Mouse (Mus musculus) embryo, embryonic 10 days (tissue): ENCODE data around the gene Mphosph9.
"Not testable (repeated sequence)": the region's sequence is repeated elsewhere in the genome, so short reads cannot be mapped to it uniquely, and the experiment has no call there.

Experiments used
- DNase-seq: peaks from one replicate; pipeline ENCODE4 v3.0.0-alpha.2; 2015; ENCODE audit warnings: low spot score

Mphosph9 gene

GRCm38 (mm10) chr5:124342897-124343296, 15.1 kb upstream of the Mphosph9 start:
- DNase-seq, result peak; percentile 3

- DNase-seq, result peak; percentile 8
Measured at GRCm38 (mm10) chr5:124341753-124342339, 14.1 kb upstream of the Mphosph9 start.

GRCm38 (mm10) chr5:124338791-124339190, 11.0 kb upstream of the Mphosph9 start:
- DNase-seq, result no peak

- DNase-seq, result peak; percentile 45
Measured at GRCm38 (mm10) chr5:124337909-124338308, 10.1 kb upstream of the Mphosph9 start.

GRCm38 (mm10) chr5:124337103-124337502, 9.3 kb upstream of the Mphosph9 start:
- peak; percentile 3 for DNase-seq

GRCm38 (mm10) chr5:124334392-124334791, 6.6 kb upstream of the Mphosph9 start:
- peak; percentile 74 for DNase-seq

- DNase-seq, result no peak
Measured at GRCm38 (mm10) chr5:124330086-124330485, 2.3 kb upstream of the Mphosph9 start.

- DNase-seq, result no peak
Measured at GRCm38 (mm10) chr5:124326829-124327228, 943 bp downstream of the Mphosph9 start.

GRCm38 (mm10) chr5:124317648-124318047, 10.1 kb downstream of the Mphosph9 start:
- DNase-seq, result no peak

GRCm38 (mm10) chr5:124315941-124316340, 11.8 kb downstream of the Mphosph9 start:
- no peak for DNase-seq

GRCm38 (mm10) chr5:124315498-124315897, 12.3 kb downstream of the Mphosph9 start:
- DNase-seq, result no peak

- no peak for DNase-seq
Measured at GRCm38 (mm10) chr5:124310091-124310490, 17.7 kb downstream of the Mphosph9 start.

- no peak for DNase-seq
Measured at GRCm38 (mm10) chr5:124309155-124309554, 18.6 kb downstream of the Mphosph9 start.

- DNase-seq, result not testable (repeated sequence)
Measured at GRCm38 (mm10) chr5:124302853-124303252, 24.9 kb downstream of the Mphosph9 start.

- peak; percentile 29 for DNase-seq
Measured at GRCm38 (mm10) chr5:124300132-124300531, 27.6 kb downstream of the Mphosph9 start.

GRCm38 (mm10) chr5:124299307-124299706, 28.5 kb downstream of the Mphosph9 start:
- DNase-seq, result peak; percentile 50

- no peak for DNase-seq
Measured at GRCm38 (mm10) chr5:124296475-124296874, 31.3 kb downstream of the Mphosph9 start.

GRCm38 (mm10) chr5:124293967-124294366, 33.8 kb downstream of the Mphosph9 start:
- no peak for DNase-seq

GRCm38 (mm10) chr5:124290216-124290615, 37.6 kb downstream of the Mphosph9 start:
- DNase-seq, result no peak

GRCm38 (mm10) chr5:124287616-124288247, 40.0 kb downstream of the Mphosph9 start:
- DNase-seq, result no peak

- DNase-seq, result peak; percentile 50
Measured at GRCm38 (mm10) chr5:124284330-124284729, 43.4 kb downstream of the Mphosph9 start.

GRCm38 (mm10) chr5:124282854-124283253, 44.9 kb downstream of the Mphosph9 start:
- no peak for DNase-seq

- no peak for DNase-seq
Measured at GRCm38 (mm10) chr5:124270226-124270625, 57.5 kb downstream of the Mphosph9 start.

- DNase-seq, result no peak
Measured at GRCm38 (mm10) chr5:124269661-124270060, 58.1 kb downstream of the Mphosph9 start.
